Mouse (Mus musculus): ENCODE data around the gene Ecpas. TPM values are rescaled to one million over a fixed set of nuclear protein-coding genes. Genes with fewer than 3 reads are reported as not detected.
A peak's percentile ranks its signal among the peaks of the same experiment; 100 is the strongest.

Gene Ecpas
- total and polyA plus RNA-seq, 3 experiments, result 16.1 to 219 (median 182) TPM

GRCm38 (mm10) chr4:58749101-58749500, 163.4 kb downstream of the Ecpas start:
- H3K4me1 ChIP-seq (ENCODE audit: control insufficient read depth, insufficient read depth, low read length), result no peaks in the 10 kb centered on the region
- peak; percentile 38 to 47 for DNase-seq
- H3K27ac ChIP-seq, result peak overlapping the region; percentile 66
- H3K79me2 ChIP-seq (replicated peaks; ENCODE audit: control insufficient read depth, insufficient read depth, low read length), result no peaks in the 10 kb centered on the region
- H3K27me3 ChIP-seq (ENCODE audit: control insufficient read depth, insufficient read depth, low read length), result no peaks in the 10 kb centered on the region
- H3K4me3 ChIP-seq, result no peak overlapping the region
- WGBS, result 52% methylated on average over 10 of the region's 10 CpGs
- TF ChIP-seq CTCF (IDR thresholded peaks at IDR 0.05), result no peak
- no peak for TF ChIP-seq POLR2A (IDR thresholded peaks at IDR 0.05; ENCODE audit: insufficient read depth, low read depth, low read length)
- TF ChIP-seq EP300 (IDR thresholded peaks at IDR 0.05; ENCODE audit: insufficient read depth, low read depth, low read length), result no peak
- H3K36me3 ChIP-seq (ENCODE audit: control insufficient read depth, insufficient read depth, low read length), result no peaks in the 10 kb centered on the region
- intact Hi-C loops (cut with DNase I), result loop anchor here (5.0 to 10.0 kb wide), 2 partner anchors 84 to 197 kb away; partner anchors contain the start of gene Lpar1
- no peak overlapping the region for H3K9ac ChIP-seq (ENCODE audit: low read depth, low read length)

Other genes starting within 250 kb of the Ecpas start
- under 1 TPM in 1 of 2 experiments, not detected in 1; 0.09 TPM for gene Olfr267, start 125.0 kb downstream of the Ecpas start, total RNA-seq (2021)
- 0.23 TPM in 1 of 2 replicates, not detected in the other for gene Olfr267, start 125.0 kb downstream of the Ecpas start, polyA plus RNA-seq (2012; rRNA removed)
- gene Zkscan16, start 30.9 kb upstream of the Ecpas start, total RNA-seq (2021), result under 1 TPM in 1 of 2 experiments, not detected in 1; 0.14 TPM
- gene Zkscan16, start 30.9 kb upstream of the Ecpas start, polyA plus RNA-seq (2012; rRNA removed), result 0.09 TPM in 1 of 2 replicates, not detected in the other
- gene Ptgr1, start 74.4 kb upstream of the Ecpas start, total RNA-seq (2021), result 1 to 10 TPM; 3.0 to 3.1 TPM
- gene Ptgr1, start 74.4 kb upstream of the Ecpas start, polyA plus RNA-seq (2012; rRNA removed), result 1.6 and 2.7 TPM in 2 replicates
- 10 to 100 TPM; 18.1 to 22.1 TPM for gene Dnajc25, start 82.3 kb upstream of the Ecpas start, total RNA-seq (2021)
- gene Dnajc25, start 82.3 kb upstream of the Ecpas start, polyA plus RNA-seq (2012; rRNA removed), result 5.3 and 7.8 TPM in 2 replicates
- gene Gm20503, start 90.5 kb upstream of the Ecpas start, total RNA-seq (2021), result 1 to 10 TPM; 5.7 TPM
- gene Gm20503, start 90.5 kb upstream of the Ecpas start, polyA plus RNA-seq (2012; rRNA removed), result not detected in 2 replicates
- gene Gng10, start 122.3 kb upstream of the Ecpas start, total RNA-seq (2021), result 10 to 100 TPM; 13.6 TPM
- 10.4 and 14.3 TPM in 2 replicates for gene Gng10, start 122.3 kb upstream of the Ecpas start, polyA plus RNA-seq (2012; rRNA removed)
- not detected for gene AI481877, start 226.2 kb upstream of the Ecpas start, total RNA-seq (2021)
- not detected in 2 replicates for gene AI481877, start 226.2 kb upstream of the Ecpas start, polyA plus RNA-seq (2012; rRNA removed)

Data from heart, adult 2 months (tissue).